Mouse (Mus musculus): ENCODE data around the gene Noc2l. TPM values are rescaled to one million over a fixed set of nuclear protein-coding genes. Genes with fewer than 3 reads are reported as not detected.
A peak's percentile ranks its signal among the peaks of the same experiment; 100 is the strongest.

Gene Noc2l
- polyA plus RNA-seq, 1 experiment from 2014 or later = 50.9 TPM

DNA sequence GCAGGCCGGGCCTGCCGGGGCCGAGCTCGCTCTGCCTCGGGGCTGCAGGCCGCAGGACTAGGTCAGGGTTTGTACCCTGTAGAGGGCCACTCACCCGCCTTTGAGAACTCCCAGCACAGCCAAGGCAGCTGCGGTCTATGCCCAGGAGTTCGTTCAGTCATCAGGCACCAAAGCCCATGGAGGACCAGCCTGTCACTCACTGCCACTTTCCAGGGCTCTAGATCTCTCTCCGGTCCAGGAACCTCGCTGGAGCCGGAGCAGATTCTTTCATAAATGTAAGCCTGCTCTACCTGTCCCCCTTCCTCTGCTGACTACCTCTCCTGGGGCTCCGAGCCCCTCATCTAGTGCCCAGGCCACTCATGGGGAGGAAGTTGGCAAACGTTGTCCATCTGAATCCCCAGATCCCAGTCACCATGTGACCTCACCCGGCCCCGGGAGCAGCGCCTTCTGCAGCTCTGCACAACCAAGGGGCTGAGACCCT, 1.7 kb upstream of the Noc2l start:
- peak overlapping the region; percentile 84 for H3K4me3 ChIP-seq (ENCODE audit: low read depth, low read length)
- H3K9ac ChIP-seq (ENCODE audit: low read depth, low read length) = peak overlapping the region; percentile 81
- peaks cover 11% of the 10 kb centered on the region for H3K4me1 ChIP-seq (ENCODE audit: control insufficient read depth, insufficient read depth, low read length)
- H3K4me2 ChIP-seq (ENCODE audit: low read length) = peak overlapping the region; percentile 97
- peak overlapping the region; percentile 91 for H3K27ac ChIP-seq (ENCODE audit: low read length)
- H3K27me3 ChIP-seq (ENCODE audit: control insufficient read depth, insufficient read depth, low read depth, low read length) = no peaks in the 10 kb centered on the region
- ATAC-seq = no peak; the same call in 1 of the 2 replicates
- H3K36me3 ChIP-seq (ENCODE audit: control insufficient read depth, insufficient read depth, low read length) = peaks cover 42% of the 10 kb centered on the region
- no peaks in the 10 kb centered on the region for H3K9me3 ChIP-seq (replicated peaks; ENCODE audit: control insufficient read depth, low read length, poor library complexity, severe bottlenecking)
- 2% methylated on average over 17 of the region's 17 CpGs for WGBS

DNA sequence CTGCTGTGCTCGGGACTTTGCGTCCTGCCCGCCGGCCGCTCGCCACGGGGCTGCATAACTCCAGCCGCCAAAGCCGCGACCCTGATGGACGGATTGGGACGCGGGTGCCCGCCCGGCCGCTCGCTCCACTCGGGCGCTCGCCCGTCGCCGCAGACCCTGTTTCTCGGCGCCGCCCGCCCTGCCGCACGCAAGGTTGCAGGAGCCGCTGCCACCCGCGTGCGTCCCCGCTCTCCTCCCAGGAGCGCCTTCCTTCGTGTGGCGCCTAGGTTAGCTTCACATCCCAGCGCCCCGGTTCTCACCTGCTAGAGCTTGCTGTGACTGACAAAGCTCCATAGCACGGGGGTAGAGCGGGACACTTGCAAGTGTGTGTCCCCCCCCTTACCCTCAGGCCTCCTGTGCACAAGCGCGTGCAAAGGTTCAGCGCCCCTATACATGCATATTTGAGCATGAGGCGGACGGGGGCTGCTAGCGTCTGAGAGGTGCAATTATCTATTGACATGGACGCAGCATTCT, 1.1 kb upstream of the Noc2l start, which contains the start of gene Plekhn1:
Gene Plekhn1, minus strand, starts transcription at position 157 of the 513 bp plus-strand sequence.
- ATAC-seq = peak; percentile 59
- no peaks in the 10 kb centered on the region for H3K27me3 ChIP-seq (ENCODE audit: control insufficient read depth, insufficient read depth, low read depth, low read length)
- peak within 1 kb of the TSS; percentile 92 for H3K27ac ChIP-seq (ENCODE audit: low read length)
- peak within 1 kb of the TSS; percentile 97 for H3K4me2 ChIP-seq (ENCODE audit: low read length)
- H3K36me3 ChIP-seq (ENCODE audit: control insufficient read depth, insufficient read depth, low read length) = peaks cover 41% of the 10 kb centered on the region
- H3K4me3 ChIP-seq (ENCODE audit: low read depth, low read length) = peak within 1 kb of the TSS; percentile 84
- H3K9ac ChIP-seq (ENCODE audit: low read depth, low read length) = peak within 1 kb of the TSS; percentile 81
- H3K4me1 ChIP-seq (ENCODE audit: control insufficient read depth, insufficient read depth, low read length) = peaks cover 11% of the 10 kb centered on the region
- H3K9me3 ChIP-seq (replicated peaks; ENCODE audit: control insufficient read depth, low read length, poor library complexity, severe bottlenecking) = no peaks in the 10 kb centered on the region
- under 1% methylated on average over 35 of the region's 48 CpGs for whole genome bisulfite sequencing

DNA sequence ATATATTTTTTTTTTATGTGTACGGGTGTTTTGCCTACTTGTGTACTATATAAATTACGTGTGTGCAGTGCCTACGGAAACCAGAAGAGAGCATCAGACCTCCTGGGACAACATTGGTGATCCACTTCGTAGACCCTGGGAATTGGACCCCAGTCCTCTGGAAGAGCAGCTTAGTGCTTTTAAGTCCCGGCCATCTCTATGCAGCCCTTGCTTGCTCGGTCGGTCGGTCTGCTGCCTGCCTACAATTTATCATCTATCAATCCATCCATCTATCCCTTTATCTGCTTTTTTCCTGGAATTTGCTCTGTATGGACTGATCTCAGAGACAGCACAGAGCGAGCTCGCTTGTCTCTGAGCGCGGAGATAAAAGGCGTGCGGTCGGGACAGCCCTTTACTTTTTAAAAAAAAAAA, 445 bp upstream of the Noc2l start:
- peaks cover 11% of the 10 kb centered on the region for H3K4me1 ChIP-seq (ENCODE audit: control insufficient read depth, insufficient read depth, low read length)
- peak; percentile 43 for ATAC-seq
- H3K9me3 ChIP-seq (replicated peaks; ENCODE audit: control insufficient read depth, low read length, poor library complexity, severe bottlenecking) = no peaks in the 10 kb centered on the region
- H3K4me2 ChIP-seq (ENCODE audit: low read length) = peak overlapping the region; percentile 97
- H3K4me3 ChIP-seq (ENCODE audit: low read depth, low read length) = peak overlapping the region; percentile 84
- H3K9ac ChIP-seq (ENCODE audit: low read depth, low read length) = peak overlapping the region; percentile 63
- H3K36me3 ChIP-seq (ENCODE audit: control insufficient read depth, insufficient read depth, low read length) = peaks cover 41% of the 10 kb centered on the region
- WGBS = 0% methylated on average over 15 of the region's 15 CpGs
- peak overlapping the region; percentile 92 for H3K27ac ChIP-seq (ENCODE audit: low read length)
- H3K27me3 ChIP-seq (ENCODE audit: control insufficient read depth, insufficient read depth, low read depth, low read length) = no peaks in the 10 kb centered on the region

DNA sequence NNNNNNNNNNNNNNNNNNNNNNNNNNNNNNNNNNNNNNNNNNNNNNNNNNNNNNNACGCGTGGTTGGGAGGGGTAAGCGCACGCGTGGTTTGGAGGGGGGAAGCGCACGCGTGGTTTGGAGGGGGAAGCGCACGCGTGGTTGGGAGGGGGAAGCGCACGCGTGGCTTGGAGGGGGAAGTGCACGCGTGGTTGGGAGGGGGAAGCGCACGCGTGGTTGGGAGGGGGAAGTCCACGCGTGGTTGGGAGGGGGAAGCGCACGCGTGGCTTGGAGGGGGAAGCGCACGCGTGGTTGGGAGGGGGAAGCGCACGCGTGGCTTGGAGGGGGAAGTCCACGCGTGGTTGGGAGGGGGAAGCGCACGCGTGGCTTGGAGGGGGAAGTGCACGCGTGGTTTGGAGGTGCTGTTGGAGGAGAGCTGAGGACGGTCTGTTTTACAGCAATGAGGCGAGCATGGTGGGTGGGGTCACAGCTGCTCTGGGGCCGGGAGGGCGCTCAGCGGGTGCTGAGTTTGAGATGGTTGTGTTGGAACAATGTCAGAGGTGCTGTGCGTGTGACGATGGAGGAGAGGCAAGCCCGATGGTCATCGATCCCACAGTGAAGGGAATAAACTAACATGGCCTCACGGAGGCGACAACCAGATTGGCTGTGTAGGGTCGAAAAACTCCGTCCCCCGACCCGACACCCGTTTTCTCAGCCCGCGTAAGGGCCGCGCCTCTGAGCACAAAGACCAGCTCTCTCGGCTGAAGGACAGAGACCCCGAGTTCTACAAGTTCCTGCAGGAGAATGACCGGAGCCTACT, 1.0 kb downstream of the Noc2l start:
- no peak for ATAC-seq
- Histone ChIP-seq H3K4me3 (ENCODE audit: low read depth, low read length) (peak overlapping the region; percentile 84), H3K4me1 (ENCODE audit: control insufficient read depth, insufficient read depth, low read length) (peaks cover 11% of the 10 kb centered on the region), H3K36me3 (ENCODE audit: control insufficient read depth, insufficient read depth, low read length) (peaks cover 42% of the 10 kb centered on the region), H3K4me2 (ENCODE audit: low read length) (peak overlapping the region; percentile 97), H3K27me3 (ENCODE audit: control insufficient read depth, insufficient read depth, low read depth, low read length) (no peaks in the 10 kb centered on the region), H3K9ac (ENCODE audit: low read depth, low read length) (no peak overlapping the region; the same call in 1 of the 2 replicates), H3K27ac (ENCODE audit: low read length) (no peak overlapping the region), H3K9me3 (replicated peaks; ENCODE audit: control insufficient read depth, low read length, poor library complexity, severe bottlenecking) (no peaks in the 10 kb centered on the region)
- WGBS = 26% methylated on average over 55 of the region's 60 CpGs

DNA sequence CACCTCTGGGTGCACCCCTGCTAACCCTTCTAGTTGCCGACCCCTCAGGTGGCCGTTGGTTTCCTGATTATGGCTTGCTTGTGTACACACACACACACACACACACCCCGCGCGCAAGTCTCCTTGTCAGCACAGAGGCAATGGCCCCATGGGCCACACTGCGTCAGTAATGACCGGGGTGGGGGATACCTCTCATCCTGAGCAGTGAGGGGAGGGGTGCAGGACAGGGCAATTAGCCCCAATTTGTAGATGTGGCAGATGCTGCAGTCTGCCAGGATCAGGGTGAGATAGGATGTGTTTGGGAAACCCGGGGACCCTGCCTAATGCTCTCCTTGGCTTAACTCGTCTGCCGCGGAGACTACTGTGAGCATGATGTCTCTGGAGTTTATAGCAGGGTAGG, 13.8 kb downstream of the Noc2l start:
- Histone ChIP-seq H3K4me3 (ENCODE audit: low read depth, low read length) (no peak overlapping the region), H3K4me2 (ENCODE audit: low read length) (no peak overlapping the region), H3K27ac (ENCODE audit: low read length) (peak overlapping the region; percentile 59), H3K27me3 (ENCODE audit: control insufficient read depth, insufficient read depth, low read depth, low read length) (no peaks in the 10 kb centered on the region; the same call in 1 of the 2 replicates), H3K4me1 (ENCODE audit: control insufficient read depth, insufficient read depth, low read length) (peaks cover 5% of the 10 kb centered on the region; the same call in 1 of the 2 replicates), H3K9ac (ENCODE audit: low read depth, low read length) (no peak overlapping the region; the same call in 1 of the 2 replicates), H3K9me3 (replicated peaks; ENCODE audit: control insufficient read depth, low read length, poor library complexity, severe bottlenecking) (no peaks in the 10 kb centered on the region), H3K36me3 (ENCODE audit: control insufficient read depth, insufficient read depth, low read length) (peaks cover 33% of the 10 kb centered on the region)
- ATAC-seq = no peak
- 66% methylated on average over 11 of the region's 11 CpGs for WGBS

DNA sequence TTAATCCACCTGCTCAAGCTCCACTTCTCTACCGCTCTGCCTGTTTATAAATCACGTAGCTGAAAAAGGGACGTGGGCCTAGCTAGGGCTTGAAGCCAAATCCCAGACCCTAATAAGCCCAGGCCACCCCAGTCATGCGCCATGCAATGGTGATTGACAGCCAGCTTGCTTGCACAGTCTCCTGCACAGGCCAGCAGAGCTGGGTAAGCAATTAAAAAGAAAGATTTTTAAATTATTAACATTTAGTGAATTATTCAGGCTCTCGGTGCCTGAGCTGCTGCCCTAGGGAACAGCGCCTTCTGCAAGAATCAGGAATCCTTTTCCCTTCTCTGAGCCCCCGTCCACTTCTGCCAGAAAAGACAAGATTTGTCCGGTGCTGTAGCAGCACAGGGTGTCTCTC, 15.3 kb downstream of the Noc2l start:
- 52% methylated on average over 8 of the region's 8 CpGs for WGBS
- Histone ChIP-seq H3K4me2 (ENCODE audit: low read length) (no peak overlapping the region), H3K9ac (ENCODE audit: low read depth, low read length) (no peak overlapping the region), H3K4me1 (ENCODE audit: control insufficient read depth, insufficient read depth, low read length) (peaks cover 14% of the 10 kb centered on the region; the same call in 1 of the 2 replicates), H3K27ac (ENCODE audit: low read length) (peak overlapping the region; percentile 59), H3K9me3 (replicated peaks; ENCODE audit: control insufficient read depth, low read length, poor library complexity, severe bottlenecking) (no peaks in the 10 kb centered on the region), H3K36me3 (ENCODE audit: control insufficient read depth, insufficient read depth, low read length) (peaks cover 21% of the 10 kb centered on the region), H3K4me3 (ENCODE audit: low read depth, low read length) (no peak overlapping the region), H3K27me3 (ENCODE audit: control insufficient read depth, insufficient read depth, low read depth, low read length) (peaks cover 6% of the 10 kb centered on the region; the same call in 1 of the 2 replicates)
- peak; percentile 53; the same call in 1 of the 2 replicates for ATAC-seq

DNA sequence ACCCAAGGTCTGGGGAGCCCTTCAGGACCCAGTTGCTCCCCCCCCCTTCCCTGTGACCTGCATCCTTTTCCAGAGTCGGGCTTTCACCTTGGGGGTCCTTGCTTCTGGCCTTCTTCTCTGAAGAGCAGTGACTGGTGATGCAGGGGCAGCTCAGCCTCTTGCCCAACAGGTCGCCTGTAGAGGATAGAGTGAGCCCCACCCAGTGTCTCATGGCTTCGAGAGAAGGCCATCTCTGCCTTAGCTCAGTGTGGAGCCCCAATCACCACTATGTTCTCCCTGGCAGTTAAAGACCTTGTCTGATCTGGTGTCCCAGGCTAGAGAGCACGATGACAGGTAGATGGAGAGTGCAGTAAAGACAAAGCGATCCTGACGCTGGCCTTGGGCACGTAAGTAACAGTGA, 16.3 kb downstream of the Noc2l start:
- Histone ChIP-seq H3K9ac (ENCODE audit: low read depth, low read length) (no peak overlapping the region), H3K36me3 (ENCODE audit: control insufficient read depth, insufficient read depth, low read length) (peaks cover 11% of the 10 kb centered on the region), H3K4me3 (ENCODE audit: low read depth, low read length) (no peak overlapping the region), H3K4me2 (ENCODE audit: low read length) (no peak overlapping the region), H3K9me3 (replicated peaks; ENCODE audit: control insufficient read depth, low read length, poor library complexity, severe bottlenecking) (no peaks in the 10 kb centered on the region), H3K27me3 (ENCODE audit: control insufficient read depth, insufficient read depth, low read depth, low read length) (peaks cover 6% of the 10 kb centered on the region; the same call in 1 of the 2 replicates), H3K27ac (ENCODE audit: low read length) (peak overlapping the region; percentile 54), H3K4me1 (ENCODE audit: control insufficient read depth, insufficient read depth, low read length) (peaks cover 14% of the 10 kb centered on the region; the same call in 1 of the 2 replicates)
- 26% methylated on average over 7 of the region's 7 CpGs for WGBS
- 0 out of 2 replicates have a peak, but pooled peaks have one; percentile 9 for ATAC-seq

DNA sequence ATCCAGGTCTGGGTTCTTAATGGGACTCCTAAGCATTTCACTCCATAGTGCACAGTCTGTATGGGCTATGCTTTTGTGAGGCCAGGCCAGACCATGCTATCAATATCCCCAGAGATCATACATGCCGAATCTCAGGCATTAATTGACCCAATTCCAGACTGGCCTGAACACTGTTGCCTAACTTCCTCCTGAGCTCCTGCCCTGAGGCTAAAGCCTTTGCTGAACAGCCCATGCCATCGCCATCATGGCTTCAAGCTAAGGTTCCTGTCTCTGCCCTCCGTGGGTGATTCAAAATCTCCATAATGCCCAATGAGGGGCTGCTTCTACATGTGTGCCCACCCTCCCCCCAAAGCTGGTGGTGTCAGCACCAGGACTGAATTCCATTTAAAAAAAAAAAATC, 16.8 kb downstream of the Noc2l start:
- ATAC-seq = 0 out of 2 replicates have a peak, but pooled peaks have one; percentile 9
- peaks cover 6% of the 10 kb centered on the region; the same call in 1 of the 2 replicates for H3K27me3 ChIP-seq (ENCODE audit: control insufficient read depth, insufficient read depth, low read depth, low read length)
- peak overlapping the region; percentile 54; the same call in 1 of the 2 replicates for H3K27ac ChIP-seq (ENCODE audit: low read length)
- peaks cover 14% of the 10 kb centered on the region; the same call in 1 of the 2 replicates for H3K4me1 ChIP-seq (ENCODE audit: control insufficient read depth, insufficient read depth, low read length)
- no peaks in the 10 kb centered on the region for H3K9me3 ChIP-seq (replicated peaks; ENCODE audit: control insufficient read depth, low read length, poor library complexity, severe bottlenecking)
- H3K4me3 ChIP-seq (ENCODE audit: low read depth, low read length) = no peak overlapping the region
- 23% methylated on average over 3 of the region's 3 CpGs for WGBS
- H3K36me3 ChIP-seq (ENCODE audit: control insufficient read depth, insufficient read depth, low read length) = peaks cover 8% of the 10 kb centered on the region
- H3K9ac ChIP-seq (ENCODE audit: low read depth, low read length) = 0 out of 2 replicates have a peak overlapping the region, but pooled peaks have one; percentile 3
- no peak overlapping the region for H3K4me2 ChIP-seq (ENCODE audit: low read length)

All from midbrain, embryonic 16.5 days (tissue).